Mouse (Mus musculus) cerebellum, adult 11-12 months (tissue): ENCODE measurements around the gene Eml6.
"Not testable (repeated sequence)": the region's sequence is repeated elsewhere in the genome, so short reads cannot be mapped to it uniquely, and the experiment has no call there.

Source experiments
- DNase-seq: peaks from one replicate; pipeline ENCODE4 v3.0.0; 2022

Gene Eml6

DNA sequence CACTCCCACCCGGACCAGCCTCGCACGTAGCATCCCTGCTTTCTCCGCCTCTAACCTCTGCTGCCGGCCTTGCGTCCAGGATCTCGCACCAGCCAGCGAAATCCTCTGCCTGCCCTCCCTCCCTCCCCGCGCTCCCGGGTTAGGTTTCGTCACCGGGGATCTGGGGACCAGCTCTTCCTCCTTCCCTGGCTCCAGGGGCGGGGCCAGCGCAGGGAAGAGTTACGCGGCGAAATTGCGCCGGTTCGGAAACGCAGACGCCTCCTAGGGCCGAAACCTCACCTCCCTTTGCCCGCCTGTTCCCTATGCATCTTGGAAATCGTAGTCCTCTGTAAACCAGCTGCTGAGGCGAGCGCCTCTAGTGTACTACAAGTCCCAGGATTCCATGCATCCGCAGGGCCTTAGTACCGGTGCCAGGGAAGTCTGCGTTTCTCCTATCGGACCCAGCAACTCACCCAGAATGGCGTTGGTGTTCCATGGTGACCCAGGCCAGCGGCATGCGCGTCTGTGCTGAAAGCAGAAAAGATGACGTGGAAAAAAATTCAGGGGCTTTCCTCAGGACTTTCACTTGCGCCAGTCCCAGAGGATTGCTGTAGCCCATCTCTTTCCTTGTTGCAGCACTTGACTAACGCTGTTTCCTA lies at the start of gene Eml6:
TSS of gene Eml6 (minus strand) at position 199 of the 638 bp plus-strand sequence.
- DNase-seq = peak; percentile 99

DNA sequence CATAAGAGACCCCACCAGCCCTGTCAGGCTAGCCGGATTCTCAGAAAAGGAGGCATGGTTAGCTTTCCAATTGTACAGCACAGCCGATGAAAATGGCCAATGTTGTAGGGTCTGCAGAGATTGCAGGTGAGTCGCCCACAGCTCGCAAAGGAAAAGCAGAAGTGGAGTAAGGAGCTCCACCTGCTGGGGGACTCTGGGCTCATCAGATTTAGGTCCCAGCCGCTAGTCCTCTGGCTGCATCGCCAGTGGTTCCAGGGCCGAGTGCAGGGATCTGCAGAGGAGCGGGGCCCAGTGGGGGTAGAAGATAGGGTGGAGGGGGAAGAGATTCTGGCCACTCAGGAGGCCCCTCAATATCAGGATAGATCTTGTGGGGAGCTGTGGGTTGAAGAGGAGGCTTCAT lies 31.5 kb upstream of the Eml6 start:
- DNase-seq = no peak

DNA sequence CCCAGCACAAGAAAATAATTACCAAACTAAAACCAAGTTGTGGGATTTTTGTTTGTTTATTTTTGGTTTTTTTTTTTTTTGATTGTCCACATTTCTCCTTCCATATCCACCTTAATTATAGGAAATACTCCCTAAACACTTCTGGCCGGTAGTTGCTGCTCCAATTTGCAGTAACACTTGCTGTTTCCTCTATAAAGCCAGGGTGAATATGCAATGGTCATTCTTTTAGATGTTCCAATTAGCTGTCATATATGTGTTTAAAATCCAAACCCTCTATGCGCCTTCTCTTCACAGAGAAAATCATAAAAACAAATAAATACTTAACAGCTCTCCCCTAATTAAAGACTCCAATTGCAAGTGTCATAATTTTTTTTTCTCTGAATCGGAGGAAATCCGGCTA lies 689 bp downstream of the Eml6 start:
- DNase-seq = no peak

DNA sequence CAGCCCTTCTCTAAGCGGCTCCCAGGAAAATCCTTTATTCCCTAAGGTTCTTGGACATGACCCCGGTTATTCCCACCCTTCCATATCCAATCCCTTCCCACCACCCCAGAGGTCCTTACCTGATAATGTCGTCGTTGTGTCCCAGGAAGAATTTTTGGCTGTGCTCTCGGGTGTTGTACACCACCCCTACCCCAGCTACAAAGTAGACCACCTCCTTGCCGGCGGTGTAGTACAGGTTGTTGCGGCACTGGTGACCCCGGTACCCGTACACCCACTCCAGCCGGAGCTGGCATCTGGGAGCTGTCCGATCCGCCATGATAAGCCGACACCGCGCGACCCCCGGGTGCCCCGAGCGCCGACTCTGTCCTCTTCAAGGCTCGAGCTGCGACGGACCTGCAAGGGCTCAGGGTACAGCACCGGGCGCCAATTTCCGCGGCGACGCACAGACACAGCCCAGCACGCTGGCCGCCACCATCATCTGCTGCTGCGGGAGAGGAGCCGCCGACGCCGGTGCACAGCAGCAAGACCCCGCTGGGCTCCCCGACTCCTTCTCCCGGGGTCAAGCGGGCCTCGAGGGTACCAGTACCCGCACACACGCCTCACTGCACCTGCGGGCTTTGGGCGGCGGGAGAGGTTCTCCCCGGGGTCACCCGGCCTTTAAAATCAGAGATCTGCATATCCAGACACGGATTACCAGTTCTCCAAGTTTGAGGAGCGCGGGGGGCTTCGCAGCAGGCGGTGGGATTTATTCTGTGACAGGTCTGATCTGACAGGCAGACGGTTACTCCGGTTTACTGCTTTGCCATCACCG lies 1.4 kb downstream of the Eml6 start:
- DNase-seq = peak; percentile 73

DNA sequence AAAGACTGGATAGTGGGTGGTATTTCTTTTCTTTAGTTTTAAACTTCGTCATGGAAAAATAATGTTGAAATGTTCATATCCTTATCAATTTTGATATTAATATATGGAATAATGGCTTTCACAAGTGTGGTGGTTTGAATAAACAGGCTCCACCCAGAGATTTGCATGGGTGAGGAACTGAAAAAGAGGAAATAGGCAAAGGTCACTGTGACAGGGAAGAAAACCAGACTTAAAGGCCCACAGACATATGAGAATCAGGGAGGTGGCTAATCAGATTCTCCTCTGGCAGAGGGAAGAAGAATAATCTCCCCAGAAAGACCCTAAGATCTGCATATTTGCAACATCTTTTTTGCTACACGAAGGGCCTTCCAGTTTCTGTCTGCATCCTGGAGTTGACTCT lies 39.6 kb downstream of the Eml6 start:
- DNase-seq = no peak

DNA sequence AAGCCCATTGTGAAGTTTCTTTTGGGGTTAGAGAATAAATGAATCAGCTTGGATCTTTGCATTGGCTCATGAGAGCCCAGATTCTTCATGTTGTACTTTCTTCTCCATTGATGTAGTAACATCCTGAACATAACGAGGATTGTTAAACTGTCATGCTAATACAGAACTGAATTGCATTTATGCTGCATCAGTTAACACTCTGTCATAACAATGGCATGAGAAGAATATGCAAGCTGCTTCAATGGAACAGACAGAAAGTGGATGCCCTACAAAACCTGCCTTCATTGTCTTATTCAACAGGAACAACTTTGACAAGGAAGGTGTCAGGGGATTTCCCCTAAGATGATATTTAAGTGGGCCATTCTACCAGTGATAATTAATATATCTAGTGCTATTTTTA lies 57.0 kb downstream of the Eml6 start:
- no peak for DNase-seq

DNA sequence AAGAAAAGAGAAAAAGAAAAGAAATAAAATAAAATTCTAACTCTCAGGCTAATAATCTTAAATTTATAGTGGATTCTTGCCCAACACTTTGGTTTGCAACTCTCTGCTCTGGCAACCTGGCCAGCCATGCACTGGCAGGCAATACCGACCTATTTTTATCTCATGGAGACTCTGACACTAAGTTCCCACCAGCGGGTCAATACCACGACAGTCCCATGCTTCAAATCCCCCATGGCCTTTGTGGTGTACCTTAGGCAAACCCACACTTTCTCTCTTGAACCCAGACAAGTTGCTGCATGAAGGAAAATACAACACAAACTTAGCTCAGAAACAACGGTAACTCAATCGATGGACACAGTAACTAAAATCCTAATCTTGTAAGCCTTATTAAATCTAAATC lies 66.5 kb downstream of the Eml6 start:
- DNase-seq = no peak

DNA sequence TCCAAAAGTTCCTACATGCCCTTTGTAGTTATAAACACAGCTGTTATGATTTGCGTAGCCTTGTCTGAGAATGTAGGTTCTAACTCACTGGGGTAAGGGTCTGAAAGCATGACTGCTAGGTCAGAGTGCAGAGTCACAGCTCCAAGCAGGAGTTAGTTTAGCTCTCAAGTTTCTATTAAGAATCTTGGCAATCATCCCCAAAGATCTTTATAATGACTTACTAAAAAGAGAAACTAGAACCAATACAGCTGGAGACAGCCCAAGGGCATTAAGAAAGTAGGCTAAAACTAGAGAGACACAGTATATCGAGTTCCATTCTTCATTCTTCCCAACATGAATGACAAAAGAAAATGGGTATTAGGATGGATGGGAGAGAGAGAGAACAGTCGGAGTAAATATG lies 81.2 kb downstream of the Eml6 start:
- no peak for DNase-seq

DNA sequence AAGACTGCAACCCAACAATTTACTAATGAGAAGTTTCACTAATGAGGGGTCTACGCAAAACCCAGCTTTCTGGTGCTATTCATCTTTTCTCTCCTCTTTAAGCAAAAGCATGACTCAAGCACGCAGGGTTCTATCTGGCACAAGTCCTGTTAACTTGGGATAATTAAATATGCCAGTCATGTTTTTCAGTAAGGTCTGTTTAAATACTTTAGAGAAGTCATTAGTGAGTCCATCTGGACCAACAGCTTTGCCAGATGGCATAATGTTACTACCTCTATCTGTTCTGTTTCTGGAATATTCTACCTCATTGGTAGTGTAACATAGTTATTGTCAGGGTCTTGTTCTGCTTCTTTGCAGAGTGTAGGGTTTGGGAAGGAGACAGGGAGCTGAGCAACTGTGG lies 101.5 kb downstream of the Eml6 start:
- DNase-seq = no peak

DNA sequence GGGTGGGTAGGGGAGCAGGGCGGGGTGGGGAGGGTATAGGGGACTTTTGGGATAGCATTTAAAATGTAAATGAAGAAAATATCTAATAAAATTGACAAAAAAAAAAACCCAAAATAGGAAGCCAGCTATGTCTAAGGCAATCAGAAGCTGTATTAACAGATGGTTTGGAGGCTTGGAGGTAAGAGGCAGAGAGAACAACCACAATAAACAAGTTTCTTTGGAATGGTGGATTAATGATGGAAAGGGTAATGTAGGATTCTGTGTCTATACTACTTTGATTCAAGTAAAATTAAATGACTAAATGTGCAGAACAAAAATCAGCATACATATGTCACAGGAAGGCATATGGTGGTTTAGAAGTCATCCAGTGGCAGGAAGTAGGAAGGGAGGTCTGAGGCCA lies 102.0 kb downstream of the Eml6 start:
- DNase-seq = no peak

DNA sequence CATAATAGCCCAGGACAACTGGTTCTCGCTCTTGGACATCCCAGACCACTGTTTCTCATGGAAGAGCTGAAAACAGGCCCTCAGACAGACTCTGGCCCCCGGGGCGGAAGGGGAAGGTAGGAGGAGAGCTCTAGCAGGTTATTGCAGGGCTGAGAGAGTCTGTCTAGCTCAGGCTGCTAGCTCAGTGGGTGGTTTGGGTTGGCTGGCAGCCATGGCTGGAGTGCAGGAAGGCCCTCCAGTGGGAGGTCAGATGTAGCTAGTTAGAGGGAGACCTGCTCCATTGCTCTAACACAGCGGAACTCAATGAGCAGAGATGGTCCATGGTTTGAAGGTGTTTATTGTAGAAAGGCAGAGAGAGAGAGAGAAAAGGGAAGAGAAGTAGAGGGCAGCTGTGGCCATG lies 112.7 kb downstream of the Eml6 start:
- peak; percentile 33 for DNase-seq

DNA sequence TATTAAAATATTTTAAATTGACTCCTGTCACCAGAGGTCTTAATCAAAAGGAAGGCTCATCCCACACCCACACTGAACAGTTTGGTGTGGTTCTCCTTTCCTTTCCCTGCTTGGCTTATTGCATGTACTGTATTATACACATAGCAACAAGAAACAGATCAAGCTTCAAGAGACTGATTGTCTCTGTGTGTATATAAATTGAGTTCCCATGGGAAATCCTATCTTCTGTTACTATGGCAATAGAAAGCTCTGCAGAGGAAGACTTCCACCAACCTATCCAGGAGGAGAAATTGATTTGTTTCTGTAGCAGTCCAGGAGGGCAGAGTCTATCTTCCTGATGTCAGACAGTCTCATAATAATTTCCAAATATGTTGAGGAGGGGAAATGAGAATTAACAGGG lies 116.5 kb downstream of the Eml6 start:
- DNase-seq = no peak

DNA sequence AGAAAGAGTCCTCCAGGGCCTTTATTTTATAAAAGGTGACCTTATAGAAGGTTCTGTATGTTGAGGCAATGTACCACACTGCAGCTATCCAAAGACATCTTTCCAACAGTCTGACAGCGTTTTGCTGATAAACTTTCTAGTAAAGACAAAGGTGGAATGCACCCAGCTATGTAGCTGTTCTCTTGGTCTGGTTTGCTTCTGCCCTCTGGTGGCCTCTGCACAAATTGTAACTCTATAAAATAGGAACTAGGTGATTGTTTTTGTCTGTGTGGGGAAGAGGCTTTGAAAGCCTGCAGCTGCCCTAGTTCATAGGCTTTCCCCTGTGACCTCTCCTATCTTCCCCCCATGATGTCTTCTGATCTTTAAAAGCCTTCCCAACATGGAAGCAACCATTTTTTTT lies 140.7 kb downstream of the Eml6 start:
- peak; percentile 7 for DNase-seq

DNA sequence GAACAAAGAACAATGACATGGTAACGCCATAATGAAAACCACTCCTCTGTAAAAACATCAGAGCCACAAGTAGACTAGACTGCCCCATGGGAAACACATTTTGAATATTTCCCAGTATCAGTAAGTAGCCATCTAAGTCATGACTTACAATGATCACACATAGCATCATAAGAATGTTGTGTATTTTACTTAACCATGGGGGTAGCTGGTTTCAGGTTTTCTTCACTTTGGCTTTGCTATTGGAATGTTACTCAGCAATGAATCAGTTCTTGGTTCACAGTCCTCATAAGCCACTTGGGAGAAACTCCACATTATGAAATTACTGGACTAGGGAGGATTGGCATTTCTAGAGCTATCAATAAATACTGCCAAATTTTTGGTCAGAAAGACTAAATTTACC lies 141.5 kb downstream of the Eml6 start:
- no peak for DNase-seq

DNA sequence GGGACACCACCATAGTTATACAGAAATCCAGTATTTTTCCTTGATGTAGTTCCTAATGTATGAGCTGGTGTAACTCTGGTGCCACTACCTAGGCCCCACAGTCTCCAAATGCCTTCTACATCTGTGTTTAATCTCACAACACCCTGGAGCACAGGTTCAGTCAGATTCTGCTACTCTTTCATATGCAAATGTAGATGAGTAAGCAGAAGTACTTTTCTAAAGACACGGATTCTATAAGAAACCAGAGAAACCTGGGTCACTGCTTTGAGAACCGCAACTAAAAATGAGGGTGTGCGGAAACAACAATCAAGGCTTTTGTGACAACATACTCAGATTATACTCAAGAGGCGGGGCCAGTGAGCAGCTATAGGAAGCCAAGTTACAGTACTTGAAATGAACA lies 142.8 kb downstream of the Eml6 start:
- no peak for DNase-seq

DNA sequence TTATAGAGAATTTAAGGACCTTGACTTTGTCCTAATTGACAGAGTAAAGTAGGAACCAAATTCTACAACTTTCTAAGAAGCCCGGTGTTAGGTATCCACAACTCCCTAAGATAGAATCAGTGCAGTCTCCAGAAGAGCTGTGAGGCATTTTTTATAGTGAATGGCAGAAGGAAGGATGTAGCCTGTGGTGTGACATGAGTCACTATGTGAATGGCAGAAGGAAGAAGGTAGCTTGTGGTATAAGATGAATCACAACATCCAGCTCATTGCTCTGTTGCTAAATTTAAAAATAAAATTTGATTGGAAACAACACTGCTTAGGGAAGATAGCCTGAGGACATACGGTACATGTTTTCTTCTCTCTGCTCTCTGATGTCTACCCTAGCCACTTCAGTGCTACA lies 146.2 kb downstream of the Eml6 start:
- no peak for DNase-seq

DNA sequence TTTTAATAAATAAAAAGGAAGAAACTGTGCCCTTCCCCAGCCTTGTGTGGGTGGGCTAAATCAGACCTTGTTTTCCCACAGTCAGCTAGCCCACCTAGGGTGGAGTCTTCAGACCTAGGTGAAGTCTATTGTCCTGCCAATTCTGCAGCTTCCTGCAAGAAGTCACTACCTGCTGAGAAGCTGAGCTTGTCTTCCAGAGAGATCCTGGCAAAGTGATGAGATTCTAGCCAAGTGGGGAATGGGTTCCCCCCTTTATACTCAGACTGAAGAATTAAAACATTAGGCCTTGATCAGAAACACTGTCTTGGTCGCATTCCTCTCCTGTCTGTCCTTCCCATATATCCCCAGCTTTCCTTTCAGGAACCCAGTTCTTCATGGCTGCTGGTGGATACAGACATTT lies 147.9 kb downstream of the Eml6 start:
- no peak for DNase-seq

DNA sequence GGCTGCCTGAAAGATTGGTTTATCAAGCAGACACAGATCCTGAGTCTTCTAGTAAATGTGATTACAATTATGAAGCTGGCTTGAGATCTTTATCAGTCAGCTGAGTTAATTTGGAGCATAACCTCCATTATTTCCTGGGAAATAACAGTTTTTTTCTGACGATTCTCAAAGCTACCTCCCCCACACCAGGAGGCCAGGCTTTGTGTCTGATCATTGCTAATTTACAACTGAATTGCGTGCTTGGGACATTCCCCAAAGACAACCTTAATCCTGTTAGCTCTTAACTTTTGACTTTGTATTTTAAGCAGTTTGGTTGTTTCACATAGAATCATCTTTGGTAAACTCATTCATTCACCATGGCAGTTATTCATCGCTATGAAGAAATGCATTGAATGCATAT lies 148.6 kb downstream of the Eml6 start:
- no peak for DNase-seq

DNA sequence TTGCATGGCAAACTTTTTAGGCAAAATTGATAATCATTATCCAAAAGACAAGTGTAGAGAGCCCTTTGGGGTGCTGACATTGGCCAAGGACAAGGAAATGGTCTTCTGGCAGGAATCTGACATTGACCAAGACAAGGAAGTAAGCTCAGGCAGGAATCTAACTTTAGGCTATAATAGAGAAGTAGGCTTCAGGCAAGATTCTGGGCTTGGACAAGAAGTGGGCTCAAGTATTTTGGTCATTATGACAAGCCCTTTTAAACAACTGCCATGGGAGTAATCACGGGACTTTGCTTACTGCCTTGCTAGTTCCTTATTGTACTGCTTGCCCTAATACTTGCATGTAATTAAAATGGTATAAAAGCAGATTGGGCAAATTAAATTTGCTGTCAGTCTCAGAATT lies 151.1 kb downstream of the Eml6 start:
- DNase-seq = not testable (repeated sequence)

DNA sequence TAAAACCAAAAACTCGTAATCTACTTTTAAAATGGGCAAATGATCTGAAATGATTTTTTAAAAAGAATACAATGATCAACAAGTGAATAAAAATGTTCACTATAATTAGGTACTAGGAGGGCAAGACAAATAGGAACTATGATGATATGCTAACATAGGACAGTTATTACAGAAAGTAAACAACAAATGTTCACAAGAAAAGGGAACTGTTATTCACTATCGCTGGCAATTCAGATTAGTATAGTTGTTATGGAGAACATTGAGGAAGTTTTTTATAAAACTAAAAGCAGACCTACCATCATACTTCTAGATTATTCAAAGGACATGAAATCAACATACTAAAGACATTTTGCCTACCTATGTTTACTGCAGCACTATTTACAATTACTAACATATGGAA lies 155.7 kb downstream of the Eml6 start:
- DNase-seq = no peak

DNA sequence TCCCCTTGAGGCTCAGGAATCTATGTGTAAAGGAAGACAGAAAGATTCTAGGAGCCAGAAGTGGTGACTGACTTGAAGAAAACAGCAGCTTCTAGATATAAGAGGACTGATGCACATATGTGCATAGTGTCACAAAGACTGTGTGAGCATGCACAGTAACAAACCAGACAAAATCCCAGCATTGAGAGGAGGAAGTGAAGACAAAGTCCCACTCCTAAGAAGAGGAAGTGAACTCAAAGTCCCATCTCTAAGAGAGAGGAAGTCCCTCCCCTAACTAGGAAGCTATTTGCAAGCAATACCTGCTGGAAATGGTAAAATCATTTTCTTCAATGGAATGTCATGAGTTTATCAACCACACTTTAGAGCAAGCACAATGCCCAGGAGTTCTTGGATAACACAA lies 161.6 kb downstream of the Eml6 start:
- DNase-seq = no peak

DNA sequence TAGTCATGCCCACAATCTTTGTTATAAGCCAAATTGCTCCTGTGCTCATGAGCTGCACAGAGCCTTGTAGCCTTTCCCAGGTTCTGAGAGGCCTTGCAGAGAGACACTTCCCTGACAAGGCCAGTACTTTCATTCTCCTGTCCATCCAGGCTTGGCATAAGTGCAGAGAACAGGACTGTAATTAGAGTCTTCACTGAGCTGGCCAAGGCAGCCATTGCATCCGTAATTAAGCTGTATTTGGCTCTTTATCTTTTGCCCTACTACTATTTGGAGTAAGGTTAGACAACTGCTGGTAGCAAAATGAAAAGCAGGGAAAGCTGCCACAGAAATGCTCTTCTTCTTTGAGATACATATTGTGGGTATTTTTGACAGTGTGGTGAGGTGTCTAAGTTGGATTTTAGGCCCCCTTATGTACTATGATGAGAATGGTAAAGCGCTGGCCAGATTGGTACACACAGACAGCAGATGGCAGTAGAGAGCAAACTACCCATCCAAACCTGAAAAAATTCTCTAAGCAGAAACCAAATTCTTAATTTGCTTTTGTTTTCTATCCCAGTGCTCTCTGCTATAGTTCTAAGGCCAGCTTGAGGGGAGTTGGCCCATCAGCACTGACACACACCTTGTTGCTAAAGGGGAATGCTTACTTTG lies 164.0 kb downstream of the Eml6 start:
- DNase-seq = no peak

DNA sequence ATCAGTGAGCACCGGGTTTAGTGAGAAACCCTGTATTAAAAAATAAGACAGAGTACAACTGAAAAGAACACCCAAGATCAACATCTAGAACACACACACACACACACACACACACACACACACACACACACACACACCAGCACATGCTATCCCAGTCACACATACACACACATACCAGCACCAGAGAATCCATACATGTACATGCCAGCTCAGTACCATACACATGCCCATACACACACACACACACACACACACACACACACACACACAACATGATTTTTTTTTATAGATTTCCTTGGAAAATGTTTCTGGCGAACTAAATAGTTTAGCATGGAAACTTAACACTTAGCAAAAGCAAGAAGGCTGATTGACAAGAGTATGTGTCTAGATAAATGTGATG lies 164.8 kb downstream of the Eml6 start:
- no peak for DNase-seq

DNA sequence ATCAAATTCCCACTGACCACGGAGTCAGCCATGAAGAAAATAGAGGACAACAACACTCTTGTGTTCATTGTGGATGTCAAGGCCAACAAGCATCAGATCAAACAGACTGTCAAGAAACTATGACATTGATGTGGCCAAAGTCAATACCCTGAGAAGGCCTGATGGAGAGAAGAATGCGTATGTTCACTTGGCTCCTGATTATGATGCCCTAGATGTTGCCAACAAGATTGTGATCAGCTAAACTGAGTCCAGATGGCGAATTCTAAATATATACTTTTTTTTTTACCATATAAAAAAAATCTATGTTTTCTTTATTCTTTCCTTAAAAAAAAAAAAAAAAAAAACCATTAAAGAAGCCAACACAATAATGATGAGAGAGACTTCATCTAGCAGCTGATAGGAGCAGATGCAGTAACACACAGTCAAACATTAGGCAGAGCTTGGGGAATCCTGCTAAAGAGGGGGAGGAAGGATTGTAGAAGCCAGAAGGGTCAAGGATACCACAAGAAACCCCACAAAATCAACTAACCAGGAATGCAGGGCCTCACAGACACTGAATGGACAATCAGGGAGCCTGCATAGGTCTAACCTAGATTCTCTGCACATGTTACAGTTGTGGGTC lies 185.1 kb downstream of the Eml6 start:
- no peak for DNase-seq
